Mouse (Mus musculus) heart, postnatal 10 days (tissue): ENCODE data around the gene Sae1. TPM values are rescaled to one million over a fixed set of nuclear protein-coding genes. Genes with fewer than 3 reads are reported as not detected.

Source experiments
- DNase-seq, 2 experiments: peaks; one replicate each; pipeline ENCODE4 v3.0.0; 2021
- intact Hi-C: fragments of 180-260 bp; cut with DNase I; formaldehyde crosslinking; loops from one replicate; pipeline ENCODE4 v1.15.1; 2025
- total RNA-seq, 2 experiments: library from RNA; stranded (reverse); gene quantifications; 2 replicates each; pipeline ENCODE4 v1.2.3; 2021

Sae1 gene
- total RNA-seq = 10 to 100 TPM; 64.9 to 69.5 TPM

DNA sequence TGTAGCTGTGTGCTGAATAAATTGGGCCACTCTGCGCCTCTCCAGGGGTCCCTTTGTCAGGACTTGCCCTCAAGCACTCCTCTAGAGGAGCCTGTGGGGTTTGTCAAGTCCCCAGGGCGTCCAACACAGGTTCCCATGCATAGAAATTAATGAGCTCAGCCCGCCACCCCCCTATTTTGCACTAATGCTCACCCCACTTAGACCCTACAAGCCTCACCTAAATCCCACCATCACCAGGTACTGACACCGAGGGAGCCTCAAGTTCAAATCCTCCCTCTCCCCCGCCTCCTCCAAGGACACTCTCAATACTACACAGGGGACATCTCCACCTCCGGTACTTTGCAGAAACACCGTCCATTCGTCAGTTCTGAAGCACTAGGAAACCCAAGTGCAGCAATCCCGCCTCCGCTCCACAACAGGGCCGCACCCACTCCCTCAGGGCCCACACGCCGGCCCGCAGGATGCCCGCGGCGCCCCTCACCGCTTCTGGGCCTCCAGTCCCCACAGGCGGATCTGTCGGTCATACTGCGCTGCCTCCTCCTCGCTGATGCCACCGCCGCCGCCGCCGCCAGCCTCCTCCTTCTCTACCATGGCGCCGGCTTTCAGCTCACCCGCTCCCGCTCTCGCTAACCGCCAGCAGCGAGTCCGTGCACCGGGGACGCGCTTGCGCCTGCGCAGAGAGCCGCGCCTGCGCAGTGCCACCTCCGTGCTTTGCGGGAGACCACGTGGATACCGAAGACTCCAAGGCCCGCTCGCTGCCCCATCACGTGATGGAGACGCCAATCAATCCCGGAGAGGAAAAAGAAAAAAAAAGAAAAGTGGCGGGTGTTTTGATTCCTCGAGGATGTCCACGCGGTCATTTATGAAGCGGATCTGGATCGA is at the start of gene Sae1:
TSS of gene Sae1 (minus strand) at position 647 of the 882 bp plus-strand sequence.
- intact Hi-C loops = no loop called here

DNA sequence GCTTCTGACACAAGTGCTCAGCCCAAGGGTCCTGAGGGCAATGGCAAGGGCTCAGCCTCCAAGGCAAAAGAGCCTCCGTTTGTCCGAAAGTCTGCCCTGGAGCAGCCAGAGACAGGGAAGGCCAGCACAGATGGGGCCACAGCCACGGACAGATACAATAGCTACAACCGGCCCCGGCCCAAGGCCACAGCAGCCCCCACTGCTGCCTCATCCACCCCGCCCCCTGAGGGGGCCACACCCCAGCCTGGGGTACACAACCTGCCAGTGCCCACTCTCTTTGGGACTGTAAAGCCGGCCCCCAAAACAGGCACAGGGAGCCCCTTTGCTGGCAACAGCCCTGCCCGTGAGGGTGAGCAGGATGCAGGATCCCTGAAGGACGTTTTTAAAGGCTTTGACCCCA is 47.5 kb upstream of the Sae1 start:
- intact Hi-C loops = no loop called here
- no peak for DNase-seq

More for the DNA sequence above, at the start of gene Sae1:
- peak; percentile 98 for DNase-seq

DNA sequence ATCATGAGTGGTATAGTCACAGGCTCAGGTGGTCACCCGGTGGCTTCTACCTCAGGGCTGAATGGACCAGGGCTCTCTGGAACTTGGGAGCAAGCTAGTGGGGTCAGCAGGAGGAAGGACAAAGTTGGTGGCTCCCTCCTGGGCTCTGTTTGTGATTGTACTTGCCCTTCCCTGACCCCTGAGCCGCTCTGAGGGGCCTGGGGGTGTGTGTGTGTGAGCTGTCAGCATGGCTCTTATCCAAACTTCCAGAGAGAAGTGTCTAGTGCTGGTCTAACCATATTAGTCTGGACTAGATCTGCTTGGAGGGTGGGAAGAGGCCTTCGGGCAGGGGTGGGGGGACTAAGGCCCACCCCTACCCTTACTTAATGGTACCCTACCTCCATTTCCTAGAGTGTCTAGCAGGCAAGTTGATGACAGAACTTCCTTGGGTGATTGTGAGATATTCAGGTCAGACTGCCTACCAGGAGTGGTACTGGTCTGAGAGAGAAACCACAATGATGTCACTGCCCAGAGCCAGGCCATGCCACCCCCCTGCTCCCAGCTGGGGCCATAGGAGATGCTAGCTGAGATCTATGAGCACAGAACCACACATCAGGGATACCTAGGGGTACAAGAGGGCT is 45.9 kb upstream of the Sae1 start:
- intact Hi-C loops = no loop called here
- no peak for DNase-seq

DNA sequence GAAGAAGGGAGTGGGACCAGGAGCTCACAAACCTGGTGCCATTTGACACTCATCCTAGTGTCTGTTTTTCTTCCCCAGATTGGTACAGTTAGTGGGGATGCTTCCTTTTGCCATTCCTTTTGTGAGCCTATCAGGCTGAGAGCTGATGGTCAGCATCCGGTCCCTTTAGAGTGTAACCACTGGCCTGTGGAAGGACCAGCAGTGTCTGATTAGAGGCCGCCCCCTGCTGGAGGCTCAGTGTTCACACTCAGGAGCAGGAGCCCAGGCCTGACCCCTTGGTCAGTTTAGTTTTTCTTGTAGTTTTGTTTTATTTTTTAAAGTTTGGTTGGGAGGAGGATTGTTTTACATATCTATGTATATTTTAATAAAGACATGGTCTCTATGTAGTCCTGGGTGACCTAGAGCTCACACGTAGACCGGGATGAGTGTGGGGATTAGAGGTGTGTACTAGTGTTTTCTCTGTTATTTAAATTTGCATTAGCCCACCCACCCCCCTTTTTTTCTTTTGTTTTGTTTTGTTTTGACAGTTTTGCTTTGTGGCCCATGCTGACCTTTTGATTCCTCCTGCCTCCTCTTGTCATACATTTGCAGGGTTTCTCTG is 38.6 kb upstream of the Sae1 start:
- DNase-seq = peak; percentile 88 to 92
- intact Hi-C loops = loop anchor here (1.0 to 2.0 kb wide), 2 partner anchors 30 to 39 kb away; no protein-coding TSS in a partner anchor

DNA sequence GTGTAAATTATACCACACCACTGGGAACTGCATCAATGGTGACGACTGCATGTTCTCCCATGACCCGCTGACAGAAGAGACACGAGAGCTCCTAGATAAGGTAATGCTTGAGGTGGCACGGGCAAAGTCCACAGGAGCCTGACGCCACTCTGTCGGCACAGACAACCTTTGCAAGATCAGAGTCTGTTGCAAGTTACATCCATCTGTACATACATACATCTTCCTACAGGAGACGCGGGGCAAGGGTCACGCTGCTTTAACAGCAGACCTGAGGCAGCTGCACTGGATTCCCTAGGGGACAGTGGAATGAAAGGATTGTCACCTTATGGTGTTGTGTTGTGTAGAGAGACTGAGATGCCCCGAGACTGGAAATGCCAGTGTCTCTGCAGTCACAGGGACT is 38.1 kb upstream of the Sae1 start:
- no peak for DNase-seq
- intact Hi-C loops = loop anchor here (1.0 to 2.0 kb wide), 2 partner anchors 29 to 39 kb away; no protein-coding TSS in a partner anchor

DNA sequence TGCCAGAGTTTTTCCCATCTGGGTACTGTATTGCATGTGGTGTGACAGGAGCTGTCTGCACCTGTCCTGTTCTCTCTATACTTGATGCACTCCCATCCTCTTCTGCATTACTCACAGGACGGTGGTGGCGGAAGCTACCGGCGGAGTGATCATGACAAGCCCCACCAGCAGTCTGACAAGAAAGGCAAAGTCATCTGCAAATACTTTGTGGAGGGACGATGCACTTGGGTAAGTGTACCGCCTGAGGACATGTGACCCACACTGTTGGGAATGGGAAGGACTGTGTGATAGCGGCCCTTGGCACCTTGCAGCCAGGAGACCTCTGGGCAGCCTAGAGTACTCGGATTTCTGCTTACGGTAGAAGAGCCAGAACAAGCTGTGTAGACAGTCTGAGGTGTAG is 36.1 kb upstream of the Sae1 start:
- DNase-seq = peak in 1 of 2 experiments; percentile 32
- intact Hi-C loops = no loop called here

DNA sequence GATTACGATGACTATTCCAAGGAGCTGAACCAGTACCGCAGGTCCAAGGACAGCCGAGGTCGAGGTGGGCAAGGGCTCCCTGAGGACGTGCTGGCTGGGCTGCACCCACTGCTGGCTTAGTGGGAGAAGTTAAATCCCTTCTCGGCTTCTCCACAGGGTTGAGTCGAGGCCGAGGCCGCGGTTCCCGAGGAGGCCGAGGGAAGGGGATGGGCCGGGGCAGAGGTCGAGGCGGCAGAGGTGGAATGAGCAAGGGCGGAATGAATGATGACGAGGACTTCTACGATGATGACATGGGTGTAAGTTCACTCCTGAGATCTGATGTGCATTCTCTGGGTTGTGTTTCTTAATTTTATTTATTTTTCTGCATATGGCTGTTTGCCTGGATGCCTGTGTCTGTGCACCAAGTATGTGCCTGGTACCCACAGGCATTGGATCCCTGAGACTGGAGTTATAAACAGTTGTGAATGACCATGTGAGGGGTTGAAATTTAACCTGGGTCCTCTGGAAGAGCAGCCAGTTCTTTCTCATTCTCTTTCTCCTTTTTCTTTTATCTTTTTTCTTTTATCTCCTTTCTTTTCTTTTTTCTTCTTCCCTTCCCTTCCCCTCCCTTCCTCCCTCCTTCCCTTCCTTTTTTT is 34.7 kb upstream of the Sae1 start:
- intact Hi-C loops = no loop called here

DNA sequence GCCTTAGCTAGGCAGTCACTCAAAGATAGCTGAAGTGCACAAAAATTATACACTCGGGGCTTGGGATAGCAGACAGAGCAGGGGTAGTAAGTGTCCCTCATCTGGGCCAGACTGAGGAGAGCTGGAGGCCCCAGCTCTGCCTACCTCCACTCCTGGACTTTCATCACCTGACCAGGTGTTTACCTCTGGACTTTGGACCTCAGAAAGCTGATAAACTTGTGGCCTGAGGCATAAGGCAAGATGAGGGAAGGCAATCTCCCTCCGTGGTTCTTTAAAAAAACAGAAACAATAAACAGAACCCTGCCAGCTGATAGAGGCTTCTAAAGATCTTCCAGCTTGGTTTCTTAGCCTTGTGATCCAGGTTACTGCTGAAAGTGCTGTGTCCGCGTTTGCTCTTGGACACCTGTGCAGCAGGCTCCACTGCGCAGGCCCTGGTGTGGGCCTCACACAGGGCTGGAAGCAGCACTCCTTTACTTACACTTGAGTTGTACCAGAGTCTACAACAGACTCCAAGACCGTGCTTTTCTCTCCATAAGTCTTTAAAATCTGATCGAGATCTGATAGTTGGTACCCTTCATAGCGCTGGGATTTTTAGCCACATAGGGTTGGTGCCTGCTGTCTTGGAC is 33.0 kb upstream of the Sae1 start:
- intact Hi-C loops = no loop called here
- DNase-seq = no peak

More for the DNA sequence above, 34.7 kb upstream of the Sae1 start:
- no peak for DNase-seq

DNA sequence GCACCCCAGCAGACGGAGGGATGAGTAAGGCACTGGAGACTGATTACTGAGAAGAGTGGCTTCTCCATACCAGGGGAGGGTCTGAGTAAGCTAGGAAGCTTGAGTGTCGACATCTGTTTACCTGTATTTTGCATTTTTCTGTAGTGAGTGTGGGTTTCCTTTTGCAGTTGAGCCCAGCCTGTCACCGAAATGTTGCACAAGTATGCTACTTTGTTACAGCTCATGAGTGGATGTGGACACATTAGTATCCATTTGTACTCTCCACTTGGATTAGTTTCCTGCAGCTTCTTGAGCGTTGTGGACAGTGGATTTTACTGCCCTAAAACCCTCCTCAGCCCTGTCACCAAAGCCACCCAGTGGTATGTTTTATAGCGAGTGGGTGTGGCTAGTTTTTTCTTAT is 31.1 kb upstream of the Sae1 start:
- intact Hi-C loops = no loop called here
- no peak for DNase-seq

- DNase-seq = peak; percentile 82 to 84
- intact Hi-C loops = no loop called here
Observed at GRCm38 (mm10) chr7:16417141-16417771, 29.6 kb upstream of the Sae1 start.

DNA sequence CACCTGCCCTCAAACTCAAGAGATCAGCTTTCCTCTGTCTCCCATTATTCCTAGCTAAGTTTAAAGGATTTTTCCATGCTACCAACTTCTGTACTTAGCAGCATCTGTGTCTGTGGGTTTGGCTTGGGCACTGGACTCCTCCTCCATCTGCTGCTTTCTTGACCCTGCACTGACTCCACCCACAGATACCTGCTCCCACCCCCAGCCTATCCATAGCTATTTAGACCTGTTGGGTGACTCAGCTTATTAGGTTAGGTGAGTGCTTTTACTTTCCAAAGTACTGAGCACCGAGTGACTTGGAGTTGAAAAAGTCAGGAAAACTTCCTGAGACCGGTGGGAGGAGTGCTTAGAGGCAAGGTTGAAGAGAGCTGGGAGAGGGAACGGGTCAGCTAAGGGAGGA is 27.8 kb upstream of the Sae1 start:
- intact Hi-C loops = no loop called here

DNA sequence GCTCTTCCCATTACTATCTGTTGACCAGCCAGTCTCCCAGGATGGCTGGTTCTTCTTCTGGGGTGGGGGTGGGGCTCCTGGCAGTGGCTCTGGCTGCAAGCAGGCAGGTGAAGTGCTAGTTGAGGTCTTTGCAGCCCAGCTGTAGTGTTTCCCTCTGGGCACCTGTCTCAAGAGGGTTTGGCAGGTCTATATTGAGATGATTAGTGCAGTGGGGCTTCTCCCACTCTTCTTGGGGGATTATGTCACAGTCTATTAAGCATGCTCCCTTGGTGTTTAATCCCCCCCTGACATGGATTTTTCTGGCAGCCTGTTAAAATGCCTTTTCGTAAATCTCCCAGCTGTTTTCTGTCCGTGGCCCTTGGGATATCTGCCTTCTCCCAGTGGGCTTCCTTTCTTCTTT is 25.3 kb upstream of the Sae1 start:
- intact Hi-C loops = no loop called here
- no peak for DNase-seq

More for the DNA sequence above, 27.8 kb upstream of the Sae1 start:
- DNase-seq = no peak

DNA sequence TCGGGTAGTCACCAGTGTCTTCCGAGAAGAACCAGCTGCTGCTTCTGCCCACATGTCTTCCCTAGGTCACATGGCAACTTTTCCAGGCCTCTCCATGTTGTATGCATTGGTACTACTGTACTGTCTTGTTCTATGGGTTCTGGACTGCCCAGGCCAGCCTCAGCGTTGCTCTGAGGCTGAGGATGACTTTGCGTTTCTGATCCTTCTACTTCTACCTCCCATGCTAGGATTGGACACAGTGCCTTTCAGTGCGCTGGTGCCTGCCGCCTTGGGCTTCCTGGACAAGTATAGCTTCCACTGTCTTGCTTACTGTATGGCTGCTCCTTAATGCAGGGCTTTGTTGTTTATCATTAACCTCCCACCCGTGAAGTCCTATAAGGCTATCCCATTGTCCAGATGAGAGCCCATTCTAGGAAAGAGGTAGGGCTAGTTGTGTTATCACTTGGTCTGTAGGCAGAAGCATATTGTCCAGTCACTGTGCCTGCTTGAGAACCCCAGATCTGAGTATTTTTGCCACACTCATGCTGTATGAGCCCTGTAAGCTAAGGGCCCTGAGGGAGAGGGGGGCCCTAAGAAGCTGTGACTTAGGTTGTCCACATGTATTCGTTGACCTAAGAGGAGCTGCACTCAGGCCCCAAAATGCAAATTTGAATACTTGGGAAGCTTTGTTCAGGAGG is 24.8 kb upstream of the Sae1 start:
- intact Hi-C loops = no loop called here

GRCm38 (mm10) chr7:16411100-16411499 is 23.5 kb upstream of the Sae1 start:
- no peak for DNase-seq
- intact Hi-C loops = no loop called here

More for the DNA sequence above, 24.8 kb upstream of the Sae1 start:
- no peak for DNase-seq

GRCm38 (mm10) chr7:16406978-16407377 is 19.4 kb upstream of the Sae1 start:
- intact Hi-C loops = no loop called here
- no peak for DNase-seq

DNA sequence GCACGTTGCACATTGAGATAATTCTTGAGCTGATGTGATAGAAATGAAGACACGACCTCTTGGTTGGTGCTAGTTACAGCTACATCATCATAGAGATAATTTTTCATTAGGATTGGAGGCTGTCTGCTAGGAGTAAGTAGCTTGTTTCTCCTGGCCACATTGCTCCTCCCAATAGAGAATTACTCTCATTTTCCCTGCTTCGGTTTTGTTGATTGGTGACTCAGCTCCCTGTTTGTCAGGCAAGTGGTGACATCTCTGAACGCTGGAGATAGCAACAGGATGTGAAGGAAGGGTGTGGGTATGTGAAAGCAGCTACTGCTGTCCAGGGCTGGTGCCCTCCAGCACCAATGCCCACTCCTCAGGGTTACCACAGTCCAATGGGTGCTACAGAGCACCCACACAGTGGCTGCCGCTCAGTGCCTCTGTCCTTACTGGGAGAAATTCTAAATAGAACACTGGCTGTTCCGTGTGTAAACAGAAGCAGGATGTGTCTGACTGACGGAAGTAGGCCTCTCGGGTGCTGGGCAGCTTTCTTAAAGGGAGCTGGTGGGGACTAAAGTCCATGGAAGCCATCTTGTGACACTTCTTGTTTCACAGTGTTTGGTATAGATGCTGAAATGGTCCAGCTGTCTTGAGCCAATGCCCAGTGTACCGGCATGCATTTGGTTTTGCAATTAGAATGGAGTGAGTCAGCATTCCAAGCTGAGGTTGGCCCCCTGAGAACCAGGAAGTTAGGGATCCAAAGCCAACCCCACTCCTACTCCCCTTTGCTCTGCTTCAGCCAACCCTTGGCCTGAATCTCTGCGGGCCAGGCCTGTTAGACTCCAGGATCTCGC is 18.1 kb upstream of the Sae1 start:
- peak; percentile 84 to 89 for DNase-seq
- intact Hi-C loops = no loop called here

GRCm38 (mm10) chr7:16405073-16405455 is 17.5 kb upstream of the Sae1 start:
- DNase-seq = peak; percentile 75 to 80
- intact Hi-C loops = no loop called here

DNA sequence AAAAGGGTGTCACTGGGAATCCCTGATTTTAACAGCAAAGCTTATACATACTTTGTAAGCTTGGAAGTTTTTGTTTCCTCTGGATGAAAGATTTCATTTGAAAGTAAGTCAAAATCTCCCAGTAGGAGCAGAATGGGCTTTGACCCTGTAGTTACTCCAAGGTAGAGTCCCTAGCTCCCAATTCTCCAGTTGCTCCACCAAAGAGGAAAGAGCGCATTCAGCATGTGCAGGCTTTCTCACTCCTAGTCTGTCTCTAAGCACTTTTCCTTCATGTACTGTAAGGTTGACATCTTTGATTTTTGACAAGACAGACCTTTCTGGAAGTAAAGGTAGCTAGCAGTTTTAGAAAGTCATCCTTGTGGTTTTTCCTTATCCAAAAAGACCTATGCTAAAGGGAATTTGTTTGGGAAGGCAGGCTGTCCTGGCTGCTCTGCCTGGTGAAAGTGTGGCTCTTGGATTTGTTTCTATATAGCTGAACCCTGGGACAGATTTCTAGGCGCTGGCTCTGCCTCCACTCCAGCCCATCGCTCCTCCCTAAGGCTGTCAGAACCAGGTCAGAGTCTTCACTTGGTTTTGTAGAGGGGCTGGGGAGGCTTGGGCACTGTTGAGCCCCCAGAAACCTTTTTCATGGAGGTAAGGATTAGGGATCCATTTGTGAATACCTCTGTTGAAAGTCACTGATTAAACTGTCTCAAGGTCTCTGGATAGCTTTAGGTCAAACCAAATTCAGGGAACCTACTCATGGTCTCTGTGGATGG is 16.9 kb upstream of the Sae1 start:
- intact Hi-C loops = no loop called here
- peak; percentile 33 to 46 for DNase-seq
